Mouse (Mus musculus): Measurements from ENCODE around the gene Ss18l1.

The Ss18l1 gene

DNA sequence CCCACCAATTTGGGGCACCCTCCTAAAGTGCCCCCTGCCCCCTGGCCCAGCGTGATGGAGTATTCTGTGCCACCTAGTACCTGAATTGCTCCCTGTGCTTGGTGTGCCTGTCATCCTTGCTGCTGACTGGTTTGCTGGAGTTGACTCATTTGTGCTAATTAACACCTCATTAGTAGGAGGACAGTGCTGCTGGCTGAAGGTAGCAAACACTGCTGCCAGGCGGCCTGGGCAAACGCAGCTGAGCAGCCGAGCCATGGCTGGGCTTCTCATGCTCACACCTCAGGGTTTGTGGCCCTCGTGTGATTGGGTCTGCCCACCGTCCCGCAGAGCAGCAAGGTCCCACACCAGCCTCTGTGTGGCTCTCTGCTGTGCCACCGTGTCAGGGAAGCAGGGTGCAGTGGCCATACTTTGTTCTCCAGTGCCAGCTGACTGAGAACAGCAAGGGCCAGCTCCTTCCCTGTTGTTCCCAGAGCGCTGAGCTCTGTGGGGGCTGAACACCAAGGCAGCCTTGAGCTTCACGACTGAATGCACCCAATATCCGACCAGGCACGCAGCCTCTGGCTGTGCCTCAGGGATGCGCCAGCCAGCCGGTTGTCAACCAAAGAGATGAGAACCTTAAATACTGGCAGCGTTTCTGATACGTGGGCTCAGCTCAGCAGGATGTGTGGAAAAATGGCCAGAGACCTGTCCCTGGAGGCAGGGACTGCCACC, 43.8 kb downstream of the Ss18l1 start:
- in situ Hi-C loops (cut with MboI, MseI) = no loop called here

GRCm38 (mm10) chr2:180086637-180087027, 44.3 kb downstream of the Ss18l1 start:
- in situ Hi-C loops (cut with MboI, MseI) = no loop called here

DNA sequence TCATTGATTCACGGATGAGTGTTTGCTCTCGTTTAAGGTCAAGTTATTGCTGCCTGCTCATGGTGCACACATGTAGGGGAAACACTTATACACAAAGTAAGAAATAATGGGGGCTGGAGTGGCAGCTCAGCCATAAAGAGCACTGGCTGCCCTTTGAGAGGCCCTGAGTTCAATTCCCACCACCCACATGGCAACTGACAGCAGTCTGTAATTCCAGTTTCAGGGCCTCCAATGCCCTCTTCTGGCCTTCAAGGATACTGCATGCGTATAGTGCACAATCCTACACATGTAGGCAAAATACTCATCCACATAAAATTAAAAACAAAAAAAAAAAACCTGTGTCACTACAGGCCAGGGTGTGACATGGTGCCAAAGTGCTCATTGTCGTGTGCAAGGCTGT, 45.2 kb downstream of the Ss18l1 start:
- in situ Hi-C loops (cut with MboI, MseI) = no loop called here

DNA sequence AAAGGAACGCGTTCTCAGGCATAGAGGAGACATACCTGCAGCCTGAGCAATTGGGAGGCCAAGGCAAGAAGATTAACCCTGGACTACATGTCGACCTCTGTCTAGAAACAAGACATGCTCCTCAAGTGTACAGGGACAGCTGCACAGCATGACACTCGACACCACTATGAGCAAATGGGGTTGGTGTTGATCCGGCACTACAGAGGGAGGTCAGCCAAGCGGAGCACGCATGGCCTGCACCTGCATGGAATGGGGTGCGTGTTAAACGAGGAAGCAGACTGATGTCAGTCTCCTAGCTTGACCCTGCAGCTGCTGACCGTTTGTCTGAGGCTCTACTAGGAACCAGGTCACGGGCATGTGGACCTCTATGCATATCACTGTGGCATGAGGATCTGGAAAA, 48.0 kb downstream of the Ss18l1 start:
- in situ Hi-C loops (cut with MboI, MseI) = no loop called here

GRCm38 (mm10) chr2:180095711-180096110, 53.4 kb downstream of the Ss18l1 start:
- in situ Hi-C loops (cut with MboI, MseI) = no loop called here

DNA sequence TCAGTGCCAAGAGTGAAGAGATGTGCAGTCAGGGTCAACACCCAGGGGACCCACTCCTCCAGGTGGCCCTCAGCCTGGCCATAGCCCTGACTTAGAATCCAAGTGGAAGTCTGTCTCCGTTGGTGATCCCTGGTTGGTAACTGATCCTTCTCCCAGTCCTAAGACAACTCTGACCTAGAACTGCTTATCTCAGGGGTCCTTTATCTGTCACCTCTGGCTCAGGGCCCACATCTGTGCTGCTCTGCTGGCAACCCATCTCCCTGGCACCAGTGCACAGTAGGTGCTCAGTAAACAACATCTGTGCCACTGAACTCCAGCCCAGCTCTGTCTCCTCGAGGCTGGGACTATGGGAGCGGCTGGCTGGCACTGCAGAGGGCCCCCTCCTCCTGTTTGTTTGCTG, 55.3 kb downstream of the Ss18l1 start:
- in situ Hi-C loops (cut with MboI, MseI) = no loop called here

GRCm38 (mm10) chr2:180098167-180098566, 55.9 kb downstream of the Ss18l1 start:
- in situ Hi-C loops (cut with MboI, MseI) = no loop called here

DNA sequence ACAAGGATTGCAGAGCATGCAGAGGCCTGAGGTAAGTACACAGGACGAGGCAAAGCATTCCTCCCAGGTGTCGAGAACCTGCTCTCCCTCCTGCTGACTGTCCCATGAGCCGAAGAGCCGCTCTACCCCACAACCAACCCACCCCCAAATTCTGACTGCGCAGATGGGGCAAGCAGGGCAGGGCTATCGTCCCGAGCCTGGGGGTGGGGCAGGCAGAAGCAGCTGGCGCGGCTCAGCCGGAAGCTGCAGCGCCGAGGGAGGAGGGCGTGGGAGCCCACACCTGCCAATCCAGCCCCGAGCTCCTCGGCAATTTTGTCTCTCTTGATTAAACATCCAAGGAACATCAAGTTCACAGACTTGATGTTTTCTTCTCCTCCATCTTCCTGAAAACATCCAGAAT, 57.2 kb downstream of the Ss18l1 start:
- in situ Hi-C loops (cut with MboI, MseI) = no loop called here

GRCm38 (mm10) chr2:180103151-180103977, 61.1 kb downstream of the Ss18l1 start:
- in situ Hi-C loops (cut with MboI, MseI) = no loop called here

GRCm38 (mm10) chr2:180103978-180104658, 61.8 kb downstream of the Ss18l1 start, which contains the start of gene Hrh3:
Gene Hrh3 (minus strand): TSS chr2:180104488.
- in situ Hi-C loops (cut with MboI, MseI) = no loop called here

- in situ Hi-C loops (cut with MboI, MseI) = no loop called here
Measured at GRCm38 (mm10) chr2:180104659-180105377, 62.5 kb downstream of the Ss18l1 start.

DNA sequence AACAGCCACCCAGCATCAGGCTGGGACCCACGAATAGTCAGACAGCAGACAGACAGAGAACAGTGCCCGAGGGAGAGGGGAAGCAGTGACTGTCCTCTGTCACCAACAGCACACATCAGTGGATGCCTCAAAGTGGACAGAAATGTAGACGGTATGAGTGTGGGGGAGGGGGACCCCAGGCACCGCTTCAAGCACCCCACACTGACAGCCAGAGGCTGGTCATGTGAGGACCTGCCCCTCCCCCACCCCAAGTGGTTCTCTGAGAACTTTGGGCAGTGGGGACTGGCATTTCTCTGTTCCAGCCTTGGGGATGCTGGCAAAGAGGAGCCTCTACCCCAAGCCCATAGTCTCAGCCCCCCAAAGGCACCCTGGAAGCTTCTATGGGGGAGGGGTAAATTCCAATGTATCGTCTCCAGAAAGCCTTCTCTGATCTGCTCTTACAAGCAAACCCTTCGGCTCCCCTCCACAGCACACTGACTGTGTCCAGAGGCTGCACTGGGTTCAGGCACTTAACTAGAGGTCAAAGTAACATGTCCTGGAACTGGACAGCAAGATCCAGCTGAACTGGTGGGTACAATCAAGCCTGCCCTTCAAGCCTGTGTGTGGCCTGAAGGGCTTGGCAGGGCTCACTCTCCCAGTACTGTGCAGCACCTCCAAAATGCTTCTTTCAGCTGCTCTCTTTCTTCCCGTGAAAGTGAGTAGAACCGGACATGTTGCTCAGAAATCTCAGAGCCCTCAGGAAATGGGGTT, 63.3 kb downstream of the Ss18l1 start:
- in situ Hi-C loops (cut with MboI, MseI) = no loop called here

- in situ Hi-C loops (cut with MboI, MseI) = no loop called here
Measured at GRCm38 (mm10) chr2:180107081-180107480, 64.8 kb downstream of the Ss18l1 start.

DNA sequence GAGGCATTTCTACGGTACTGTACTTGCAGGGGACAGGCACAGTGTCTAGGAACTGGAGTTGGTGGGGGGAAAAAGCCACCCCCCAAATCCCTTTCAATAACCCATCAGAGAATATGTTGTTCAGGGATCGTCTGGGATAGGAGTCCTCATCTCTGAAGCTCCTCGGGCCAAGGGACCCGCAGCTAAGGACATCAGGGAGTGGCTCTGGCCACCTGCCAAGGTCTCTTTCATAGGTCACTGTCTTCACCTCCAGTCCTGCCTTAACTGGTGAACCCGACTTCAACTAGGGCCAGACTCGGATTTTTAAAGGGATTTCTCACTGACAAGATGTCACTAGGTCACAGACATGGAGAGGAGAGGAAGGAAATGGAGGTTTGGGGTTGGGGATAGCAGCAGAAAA, 66.0 kb downstream of the Ss18l1 start:
- in situ Hi-C loops (cut with MboI, MseI) = no loop called here

GRCm38 (mm10) chr2:180113909-180114890, 71.9 kb downstream of the Ss18l1 start:
- in situ Hi-C loops (cut with MboI, MseI) = no loop called here

GRCm38 (mm10) chr2:180115279-180115678, 73.0 kb downstream of the Ss18l1 start:
- in situ Hi-C loops (cut with MboI, MseI) = no loop called here

DNA sequence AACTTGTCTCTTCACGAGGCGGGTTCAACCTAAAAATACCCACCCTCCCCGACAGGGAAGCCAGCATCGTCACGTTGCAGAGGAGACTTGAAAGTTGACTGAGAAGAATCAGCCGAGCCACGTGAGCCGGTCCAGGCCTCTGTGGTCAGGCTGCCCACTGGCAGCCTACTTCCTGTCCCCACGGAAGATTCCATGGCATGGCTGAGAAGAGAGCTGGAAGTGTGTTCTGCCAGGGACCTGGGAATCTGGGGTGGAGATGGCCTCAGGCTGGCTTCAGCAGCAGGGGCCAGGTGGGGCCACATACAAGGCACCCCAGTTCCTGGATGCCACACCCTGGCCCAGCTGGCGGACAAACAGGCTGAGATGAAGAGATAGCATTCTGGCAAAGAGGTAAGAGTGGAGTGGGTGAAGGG, 73.8 kb downstream of the Ss18l1 start:
- in situ Hi-C loops (cut with MboI, MseI) = no loop called here

DNA sequence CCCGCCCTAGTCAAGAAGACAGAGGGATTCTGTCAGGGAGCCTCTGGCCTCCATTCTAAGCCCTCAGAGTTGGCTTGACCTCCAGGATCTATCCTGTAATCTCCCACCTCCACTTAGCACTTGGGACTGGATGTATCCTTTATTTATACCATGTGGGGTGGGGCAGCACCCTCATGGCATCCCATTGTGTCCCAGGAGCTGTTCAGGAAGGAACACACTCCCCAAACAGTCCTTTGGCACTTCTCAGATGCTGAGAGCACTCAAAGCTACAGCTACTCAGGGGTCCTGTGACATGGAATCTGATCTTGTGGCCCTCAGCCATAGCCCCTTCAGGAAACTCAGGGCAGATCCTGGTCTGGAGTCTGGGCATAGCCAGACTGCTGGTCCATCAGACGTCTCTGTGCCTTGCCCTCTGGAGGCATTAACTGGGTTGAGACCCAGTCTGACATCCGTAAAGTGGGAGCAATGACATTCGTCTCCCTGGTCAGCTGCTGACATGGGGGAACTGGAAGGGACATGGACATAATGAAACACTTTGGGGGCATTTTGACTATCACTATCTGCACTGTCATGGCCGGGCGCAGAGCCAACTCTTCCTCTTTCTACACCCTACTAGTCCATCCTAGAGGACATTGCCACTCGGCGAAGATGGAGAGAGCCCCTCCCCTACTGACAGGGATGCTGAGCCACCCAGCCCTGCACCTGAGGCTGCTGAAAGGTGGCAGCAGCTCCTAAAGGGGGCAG, 74.6 kb downstream of the Ss18l1 start:
- in situ Hi-C loops (cut with MboI, MseI) = no loop called here

Data from T-helper 17 cell (primary cell).